Mouse (Mus musculus) myocyte (in vitro differentiated cells): ENCODE results near the gene Mul1.

Experiments
- E2F4 ChIP-seq: IDR thresholded peaks from one replicate; pipeline ENCODE4 v1.6.1; 2011; ENCODE audit warnings: mild to moderate bottlenecking, control low read depth, moderate library complexity; ENCODE audit not compliant: insufficient read depth
- MYOD1 ChIP-seq, 3 experiments: IDR thresholded peaks; one replicate each; pipeline ENCODE4 v1.6.1; 2011; ENCODE audit warnings: control low read depth in 2 of 3, low read depth in 2 of 3, mild to moderate bottlenecking in 2 of 3, moderate library complexity in 1 of 3; ENCODE audit not compliant: insufficient read length in 2 of 3, control insufficient read depth in 1 of 3
- POLR2A ChIP-seq: IDR thresholded peaks from one replicate; pipeline ENCODE4 v1.6.1; 2011; ENCODE audit warnings: low read depth, mild to moderate bottlenecking, control low read depth, moderate library complexity; ENCODE audit not compliant: insufficient read length
- POLR2AphosphoS2 ChIP-seq: IDR thresholded peaks from one replicate; pipeline ENCODE4 v1.6.1; 2011; ENCODE audit warnings: low read depth, control low read depth; ENCODE audit not compliant: insufficient read length
- REST ChIP-seq: IDR thresholded peaks from one replicate; pipeline ENCODE4 v1.6.1; 2011; ENCODE audit warnings: mild to moderate bottlenecking, control low read depth, moderate library complexity; ENCODE audit not compliant: insufficient read depth, insufficient read length
- TCF3 ChIP-seq: IDR thresholded peaks from one replicate; pipeline ENCODE4 v1.6.1; 2011; ENCODE audit warnings: low read depth, control low read depth; ENCODE audit not compliant: insufficient read length

- TF ChIP-seq POLR2A (no peak), POLR2AphosphoS2 (no peak), MYOD1 (IDR thresholded peaks at IDR 0.05; ENCODE audit: control insufficient read depth in 1 of 3, insufficient read length in 2 of 3, low read depth in 2 of 3) (no peak), TCF3 (no peak), E2F4 (no peak), REST (no peak)
Measured at GRCm38 (mm10) chr4:138414725-138415124, 19.7 kb upstream of the Mul1 start.
